Mouse (Mus musculus) kidney, embryonic 15.5 days (tissue): ENCODE measurements around the gene Disp1. TPM values are rescaled to one million over a fixed set of nuclear protein-coding genes. Genes with fewer than 3 reads are reported as not detected.
A peak's percentile ranks its signal among the peaks of the same experiment; 100 is the strongest.

Experiments used
- ATAC-seq: fragments of 200-750 bp; cut with Nextera tagmentation; replicated peaks from 2 replicates; pipeline ENCODE4 v1.8.0; 2017; ENCODE audit warnings: moderate TSS enrichment; ENCODE audit not compliant: low FRiP score
- H3K27ac ChIP-seq: fragments of 300-500 bp; sonication (generic); 2 replicates; pipeline ENCODE4 v1.5.1; 2015; ENCODE audit warnings: mild to moderate bottlenecking, inconsistent platforms
- H3K27me3 ChIP-seq: fragments of 300-500 bp; sonication (generic); 2 replicates; pipeline ENCODE4 v1.6.1; 2015; ENCODE audit warnings: inconsistent platforms
- H3K36me3 ChIP-seq: fragments of 300-500 bp; sonication (generic); 2 replicates; pipeline ENCODE4 v1.6.1; 2015; ENCODE audit warnings: inconsistent platforms
- H3K4me1 ChIP-seq: fragments of 300-500 bp; sonication (generic); 2 replicates; pipeline ENCODE4 v1.6.1; 2015; ENCODE audit warnings: inconsistent platforms
- H3K4me2 ChIP-seq: fragments of 300-500 bp; sonication (generic); 2 replicates; pipeline ENCODE4 v1.6.1; 2015; ENCODE audit warnings: moderate library complexity, mild to moderate bottlenecking, inconsistent platforms
- H3K4me3 ChIP-seq: fragments of 300-500 bp; sonication (generic); replicated peaks from 2 replicates; pipeline ENCODE4 v1.5.1; 2015; ENCODE audit warnings: mild to moderate bottlenecking, inconsistent platforms
- H3K9ac ChIP-seq: fragments of 300-500 bp; sonication (generic); 2 replicates; pipeline ENCODE4 v1.6.1; 2015; ENCODE audit warnings: mild to moderate bottlenecking, inconsistent platforms
- H3K9me3 ChIP-seq: fragments of 300-500 bp; sonication (generic); replicated peaks from 2 replicates; pipeline ENCODE4 v1.6.1; 2016; ENCODE audit warnings: inconsistent platforms
- WGBS: fragments of 180-500 bp; shearing (Covaris S2); methylation state at CpG from one replicate; pipeline ENCODE4 v1.1.7; 2015; ENCODE audit warnings: mixed read lengths; 5-methylcytosine and 5-hydroxymethylcytosine counted together
- polyA plus RNA-seq: library from polyadenylated mRNA; unstranded; fragments of >200 nt; fragmentation: Nextera tagmentation; extraction: Ambion mirVana; gene quantifications from 2 replicates; pipeline ENCODE4 v1.2.1, GENCODE M21; 2015

The Disp1 gene
- polyA plus RNA-seq, 1 experiment from 2014 or later, result 15.3 TPM

GRCm38 (mm10) chr1:183069954-183070649, 151.2 kb downstream of the Disp1 start:
- H3K9ac ChIP-seq, result no peak overlapping the region

GRCm38 (mm10) chr1:183067807-183068206, 153.5 kb downstream of the Disp1 start:
- Histone ChIP-seq H3K36me3 (no peaks in the 10 kb centered on the region), H3K27me3 (no peaks in the 10 kb centered on the region), H3K9me3 (no peaks in the 10 kb centered on the region), H3K4me3 (no peak overlapping the region), H3K4me1 (peaks cover 17% of the 10 kb centered on the region), H3K27ac (no peak overlapping the region), H3K4me2 (no peak overlapping the region), H3K9ac (no peak overlapping the region)
- no peak for ATAC-seq
- 73% methylated on average over 7 of the region's 7 CpGs for WGBS

More at GRCm38 (mm10) chr1:183069954-183070649, 151.2 kb downstream of the Disp1 start:
- Histone ChIP-seq H3K36me3 (no peaks in the 10 kb centered on the region), H3K4me3 (no peak overlapping the region), H3K4me2 (no peak overlapping the region), H3K9me3 (no peaks in the 10 kb centered on the region), H3K27ac (no peak overlapping the region), H3K27me3 (no peaks in the 10 kb centered on the region), H3K4me1 (peaks cover 20% of the 10 kb centered on the region)
- WGBS, result 83% methylated on average over 8 of the region's 8 CpGs
- no peak for ATAC-seq

- H3K27me3 ChIP-seq, result no peaks in the 10 kb centered on the region
- ATAC-seq, result no peak
- no peaks in the 10 kb centered on the region for H3K9me3 ChIP-seq
- H3K4me2 ChIP-seq, result no peak overlapping the region
- H3K9ac ChIP-seq, result no peak overlapping the region
- no peak overlapping the region for H3K4me3 ChIP-seq
- H3K27ac ChIP-seq, result no peak overlapping the region
- H3K36me3 ChIP-seq, result no peaks in the 10 kb centered on the region
- 72% methylated on average over 4 of the region's 4 CpGs for WGBS
- H3K4me1 ChIP-seq, result peaks cover 9% of the 10 kb centered on the region
Measured at GRCm38 (mm10) chr1:183066981-183067380, 154.3 kb downstream of the Disp1 start.

- H3K27me3 ChIP-seq, result peaks cover 3% of the 10 kb centered on the region; the same call in 1 of the 2 replicates
- H3K4me2 ChIP-seq, result no peak overlapping the region
- no peak overlapping the region for H3K9ac ChIP-seq
- 0 out of 2 replicates have a peak overlapping the region, but pooled peaks have one; percentile 9 for H3K27ac ChIP-seq
- H3K4me1 ChIP-seq, result peaks cover 18% of the 10 kb centered on the region
- ATAC-seq, result no peak
- no peaks in the 10 kb centered on the region for H3K36me3 ChIP-seq
- H3K4me3 ChIP-seq, result no peak overlapping the region
- WGBS, result 52% methylated on average over 2 of the region's 2 CpGs
- no peaks in the 10 kb centered on the region for H3K9me3 ChIP-seq
Measured at GRCm38 (mm10) chr1:183060611-183061010, 160.7 kb downstream of the Disp1 start.

GRCm38 (mm10) chr1:183056289-183056655, 165.1 kb downstream of the Disp1 start:
- Histone ChIP-seq H3K9ac (no peak overlapping the region), H3K36me3 (no peaks in the 10 kb centered on the region), H3K4me1 (peaks cover 35% of the 10 kb centered on the region), H3K4me2 (no peak overlapping the region), H3K9me3 (no peaks in the 10 kb centered on the region), H3K27ac (no peak overlapping the region; the same call in 1 of the 2 replicates), H3K27me3 (peaks cover 3% of the 10 kb centered on the region; the same call in 1 of the 2 replicates), H3K4me3 (no peak overlapping the region)
- WGBS, result 18% methylated on average over 3 of the region's 3 CpGs
- peak; percentile 43; the same call in 1 of the 2 replicates for ATAC-seq

- 26% methylated on average over 2 of the region's 2 CpGs for WGBS
- peak overlapping the region; percentile 63; the same call in 1 of the 2 replicates for H3K27ac ChIP-seq
- peak; percentile 78 for ATAC-seq
Measured at GRCm38 (mm10) chr1:183055608-183056288, 165.6 kb downstream of the Disp1 start.

GRCm38 (mm10) chr1:183052663-183053062, 168.7 kb downstream of the Disp1 start:
- Histone ChIP-seq H3K9me3 (no peaks in the 10 kb centered on the region), H3K9ac (no peak overlapping the region), H3K27me3 (no peaks in the 10 kb centered on the region), H3K4me2 (no peak overlapping the region), H3K36me3 (no peaks in the 10 kb centered on the region), H3K27ac (no peak overlapping the region), H3K4me1 (peaks cover 31% of the 10 kb centered on the region), H3K4me3 (no peak overlapping the region)
- WGBS, result 79% methylated on average over 7 of the region's 7 CpGs
- no peak for ATAC-seq

More at GRCm38 (mm10) chr1:183055608-183056288, 165.6 kb downstream of the Disp1 start:
- no peak overlapping the region for H3K4me2 ChIP-seq
- H3K27me3 ChIP-seq, result peaks cover 3% of the 10 kb centered on the region; the same call in 1 of the 2 replicates
- no peaks in the 10 kb centered on the region for H3K36me3 ChIP-seq
- no peak overlapping the region for H3K9ac ChIP-seq
- H3K4me1 ChIP-seq, result peaks cover 35% of the 10 kb centered on the region
- no peak overlapping the region for H3K4me3 ChIP-seq
- no peaks in the 10 kb centered on the region for H3K9me3 ChIP-seq

GRCm38 (mm10) chr1:183049295-183049694, 172.0 kb downstream of the Disp1 start:
- H3K27me3 ChIP-seq, result no peaks in the 10 kb centered on the region
- H3K4me1 ChIP-seq, result peaks cover 29% of the 10 kb centered on the region
- H3K27ac ChIP-seq, result no peak overlapping the region
- no peak for ATAC-seq
- H3K4me3 ChIP-seq, result no peak overlapping the region
- no peak overlapping the region for H3K9ac ChIP-seq
- H3K4me2 ChIP-seq, result no peak overlapping the region
- WGBS, result 83% methylated on average over 6 of the region's 6 CpGs
- H3K36me3 ChIP-seq, result no peaks in the 10 kb centered on the region
- H3K9me3 ChIP-seq, result no peaks in the 10 kb centered on the region

- peak overlapping the region; percentile 38; the same call in 1 of the 2 replicates for H3K27ac ChIP-seq
- H3K9me3 ChIP-seq, result no peaks in the 10 kb centered on the region
- peaks cover 25% of the 10 kb centered on the region for H3K4me1 ChIP-seq
- no peaks in the 10 kb centered on the region for H3K27me3 ChIP-seq
- WGBS, result 48% methylated on average over 5 of the region's 5 CpGs
- no peaks in the 10 kb centered on the region for H3K36me3 ChIP-seq
- H3K4me3 ChIP-seq, result no peak overlapping the region
- no peak overlapping the region for H3K9ac ChIP-seq
- H3K4me2 ChIP-seq, result no peak overlapping the region
- peak; percentile 38; the same call in 1 of the 2 replicates for ATAC-seq
Measured at GRCm38 (mm10) chr1:183047913-183048523, 173.3 kb downstream of the Disp1 start.

- peak; percentile 69 for ATAC-seq
- peak overlapping the region; percentile 2; the same call in 1 of the 2 replicates for H3K4me2 ChIP-seq
- H3K4me3 ChIP-seq, result no peak overlapping the region
- no peak overlapping the region for H3K9ac ChIP-seq
- no peaks in the 10 kb centered on the region for H3K27me3 ChIP-seq
- peak overlapping the region; percentile 38; the same call in 1 of the 2 replicates for H3K27ac ChIP-seq
- peaks cover 25% of the 10 kb centered on the region for H3K4me1 ChIP-seq
- WGBS, result 22% methylated on average over 7 of the region's 7 CpGs
- no peaks in the 10 kb centered on the region for H3K9me3 ChIP-seq
- no peaks in the 10 kb centered on the region for H3K36me3 ChIP-seq
Measured at GRCm38 (mm10) chr1:183047191-183047912, 174.0 kb downstream of the Disp1 start.

GRCm38 (mm10) chr1:183046081-183046480, 175.2 kb downstream of the Disp1 start:
- Histone ChIP-seq H3K4me3 (no peak overlapping the region), H3K9ac (no peak overlapping the region), H3K36me3 (no peaks in the 10 kb centered on the region), H3K4me1 (peaks cover 25% of the 10 kb centered on the region), H3K4me2 (no peak overlapping the region), H3K27me3 (no peaks in the 10 kb centered on the region), H3K9me3 (no peaks in the 10 kb centered on the region), H3K27ac (no peak overlapping the region)
- no peak for ATAC-seq
- 58% methylated on average over 12 of the region's 12 CpGs for WGBS
